7 mouse cellular contexts compared by ENCODE assay signal in the genomic region with DNA sequence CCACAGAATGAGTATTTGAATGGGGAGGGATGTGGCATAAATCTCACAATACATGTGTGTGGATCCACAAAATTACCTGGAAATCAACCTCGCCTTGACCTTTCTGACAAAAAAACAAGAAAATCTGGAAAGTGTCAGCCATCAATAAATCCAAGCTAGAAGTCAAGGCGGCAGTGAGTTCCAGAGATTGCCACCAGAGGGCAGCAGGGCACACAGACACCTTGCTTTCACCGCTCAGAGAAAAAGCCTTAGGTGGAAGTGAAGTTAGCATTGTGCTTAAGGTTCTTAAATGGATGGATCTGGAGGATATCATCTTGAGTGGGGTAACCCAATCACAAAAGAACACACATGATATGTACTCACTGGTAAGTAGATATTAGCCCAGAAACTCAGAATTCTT.
DNase-seq lines count a peak whose midpoint lies in the region; ATAC-seq and TF ChIP-seq lines count a peak whose summit lies in the region.

No protein-coding gene starts in this region.

- no peak overlapping the region for H3K4me3 ChIP-seq in C2C12 (ENCODE audit: insufficient read depth, poor library complexity, severe bottlenecking)
- H3K4me3 ChIP-seq in forebrain, postnatal 0 days (ENCODE audit: low read depth, low read length), result no peak overlapping the region
- H3K4me3 ChIP-seq in lung, postnatal 0 days (ENCODE audit: low read depth, low read length), result no peak overlapping the region
- H3K4me3 ChIP-seq in small intestine, adult 2 months (ENCODE audit: low read depth, low read length), result no peak overlapping the region

- TF ChIP-seq CTCF in C2C12 (IDR thresholded peaks at IDR 0.05; ENCODE audit: control insufficient read depth, insufficient read depth, insufficient read length), result peak; percentile 79
- peak; percentile 93 for TF ChIP-seq CTCF in forebrain, postnatal 0 days (IDR thresholded peaks at IDR 0.05; ENCODE audit: low read depth)
- peak; percentile 96 for TF ChIP-seq CTCF in lung, postnatal 0 days (IDR thresholded peaks at IDR 0.05)
- TF ChIP-seq CTCF in small intestine, adult 2 months (IDR thresholded peaks at IDR 0.05; ENCODE audit: extremely low read depth, insufficient read length, insufficient replicate concordance, low read depth, low read length), result peak; percentile 96; the same call in 1 of the 2 replicates

- no peak overlapping the region for H3K27ac ChIP-seq in forebrain, postnatal 0 days (ENCODE audit: low read depth, low read length)
- no peak overlapping the region for H3K27ac ChIP-seq in lung, postnatal 0 days (ENCODE audit: low read length)
- H3K27ac ChIP-seq in small intestine, adult 2 months (ENCODE audit: insufficient read depth, low read depth, low read length), result no peak overlapping the region

- no peak overlapping the region for H3ac ChIP-seq in C2C12 (ENCODE audit: control insufficient read depth, insufficient read length, low read depth)

- no peaks in the 10 kb centered on the region for H3K4me1 ChIP-seq in forebrain, postnatal 0 days (ENCODE audit: insufficient read depth)
- H3K4me1 ChIP-seq in lung, postnatal 0 days (ENCODE audit: insufficient read depth, low read depth, low read length), result no peaks in the 10 kb centered on the region
- H3K4me1 ChIP-seq in small intestine, adult 2 months (ENCODE audit: control insufficient read depth, insufficient read depth, insufficient read length, low read length), result no peaks in the 10 kb centered on the region

- DNase-seq in ES-CJ7 (ENCODE audit: low read depth, low spot score), result peak; percentile 64
- DNase-seq in c-Kit-positive CD71-positive TER-119-negative erythroid progenitor cells, embryonic 14.5 days (ENCODE audit: low read depth), result peak; percentile 15
- peak; percentile 78 for DNase-seq in forebrain, postnatal 0 days
- peak; percentile 80 for DNase-seq in layer of hippocampus, adult 11-12 months (ENCODE audit: low spot score)
- peak; percentile 59 for DNase-seq in lung, postnatal 0 days (ENCODE audit: low spot score)

- TF ChIP-seq POLR2A in small intestine, adult 2 months (IDR thresholded peaks at IDR 0.05; ENCODE audit: low read depth, low read length), result no peak

- H3K9ac ChIP-seq in forebrain, postnatal 0 days, result no peak overlapping the region
- H3K9ac ChIP-seq in lung, postnatal 0 days (replicated peaks; ENCODE audit: low read depth), result no peak overlapping the region

- no peaks in the 10 kb centered on the region for H3K27me3 ChIP-seq in C2C12 (ENCODE audit: control insufficient read depth, insufficient read depth, insufficient read length)
- no peaks in the 10 kb centered on the region for H3K27me3 ChIP-seq in forebrain, postnatal 0 days (ENCODE audit: insufficient read depth, low read length)
- H3K27me3 ChIP-seq in lung, postnatal 0 days (replicated peaks; ENCODE audit: insufficient read depth, low read length), result no peaks in the 10 kb centered on the region
- no peaks in the 10 kb centered on the region for H3K27me3 ChIP-seq in small intestine, adult 2 months (ENCODE audit: control insufficient read depth, insufficient read depth, low read length)

- no peaks in the 10 kb centered on the region for H3K9me3 ChIP-seq in forebrain, postnatal 0 days (ENCODE audit: low read length)
- no peaks in the 10 kb centered on the region for H3K9me3 ChIP-seq in lung, postnatal 0 days (ENCODE audit: low read length)

- H3K4me2 ChIP-seq in forebrain, postnatal 0 days (ENCODE audit: low read depth), result no peak overlapping the region
- no peak overlapping the region for H3K4me2 ChIP-seq in lung, postnatal 0 days (replicated peaks; ENCODE audit: low read depth, low read length)

- no peak for TF ChIP-seq EP300 in lung, postnatal 0 days (IDR thresholded peaks at IDR 0.05)

- peak; percentile 65; the same call in 1 of the 2 replicates for ATAC-seq in forebrain, postnatal 0 days
- ATAC-seq in lung, postnatal 0 days, result no peak

- no peaks in the 10 kb centered on the region for H3K36me3 ChIP-seq in C2C12 (ENCODE audit: control insufficient read depth, insufficient read depth)
- no peaks in the 10 kb centered on the region for H3K36me3 ChIP-seq in forebrain, postnatal 0 days (ENCODE audit: insufficient read depth)
- H3K36me3 ChIP-seq in lung, postnatal 0 days (ENCODE audit: insufficient read depth, low read length), result no peaks in the 10 kb centered on the region
- H3K36me3 ChIP-seq in small intestine, adult 2 months (ENCODE audit: control insufficient read depth, insufficient read depth, low read length), result no peaks in the 10 kb centered on the region

- no peaks in the 10 kb centered on the region for H3K79me2 ChIP-seq in C2C12 (ENCODE audit: control insufficient read depth, insufficient read depth)

- no peaks in the 10 kb centered on the region for H3K79me3 ChIP-seq in C2C12 (ENCODE audit: low read depth)

- WGBS in forebrain, postnatal 0 days, result 15% methylated on average over 3 of the region's 3 CpGs
- WGBS in lung, postnatal 0 days, result 4% methylated on average over 3 of the region's 3 CpGs
- WGBS in small intestine, adult 2 months, result 9% methylated on average over 3 of the region's 3 CpGs

TF ChIP-seq in C2C12, 6 proteins besides CTCF, POLR2A, EP300 and RAD21:
- TF ChIP-seq MYOG (IDR thresholded peaks at IDR 0.05; ENCODE audit: control insufficient read depth, extremely low read depth, insufficient read length), result no peak
- no peak for TF ChIP-seq MAX (IDR thresholded peaks at IDR 0.05)
- TF ChIP-seq USF1 (IDR thresholded peaks at IDR 0.05; ENCODE audit: low read depth), result no peak
- TF ChIP-seq CEBPB (IDR thresholded peaks at IDR 0.05; ENCODE audit: low read depth), result no peak
- no peak for TF ChIP-seq FOSL1 (IDR thresholded peaks at IDR 0.05; ENCODE audit: insufficient read depth, low read length, poor library complexity, severe bottlenecking)
- TF ChIP-seq MYOD1 (IDR thresholded peaks at IDR 0.05; ENCODE audit: control insufficient read depth, insufficient read length, low read depth), result no peak

Comparison
In these comparisons a context has a peak if more than half of its experiments do, and no peak if none do; other contexts are left out.
1. DNase-seq: peak in every context shown above with its lines; median percentile 80 in layer of hippocampus, adult 11-12 months; 78 in forebrain, postnatal 0 days; 64 in ES-CJ7; 59 in lung, postnatal 0 days; 15 in c-Kit-positive CD71-positive TER-119-negative erythroid progenitor cells, embryonic 14.5 days.